Mouse (Mus musculus) gastrocnemius, postnatal 14 days (tissue): ENCODE data around the gene Smg6. TPM values are rescaled to one million over a fixed set of nuclear protein-coding genes. Genes with fewer than 3 reads are reported as not detected.

Experiments
- DNase-seq: peaks from one replicate; pipeline ENCODE4 v3.0.0; 2021; ENCODE audit warnings: mixed read lengths
- intact Hi-C: fragments of 180-260 bp; cut with DNase I; formaldehyde crosslinking; loops from one replicate; pipeline ENCODE4 v1.15.1; 2025; ENCODE audit warnings: low total_unique reads
- long read RNA-seq, 2 experiments: library from polyadenylated mRNA; stranded (forward); transcript quantifications; one replicate each; pipeline ENCODE4 v2.0.0; 2021
- total RNA-seq, 2 experiments: library from RNA; stranded (reverse); gene quantifications; 2 replicates each; pipeline ENCODE4 v1.2.3; 2021

The Smg6 gene
- 10 to 100 TPM; 10.6 to 10.8 TPM for total RNA-seq
- long read RNA-seq, experiment 1, partial matches to known transcripts = 2 of 4 reads
- long read RNA-seq, experiment 1, other reads (novel, unspliced or antisense) = 2 of 4 reads
- long read RNA-seq, experiment 2, full-length matches to known transcripts = 4 of 15 reads
- long read RNA-seq, experiment 2, partial matches to known transcripts = 6 of 15 reads
- long read RNA-seq, experiment 2, other reads (novel, unspliced or antisense) = 5 of 15 reads

GRCm38 (mm10) chr11:74925577-74926387, at the start of gene Smg6, which contains the start of gene Srr:
TSS of gene Smg6 (plus strand) at chr11:74925823.
TSS of gene Srr (minus strand) at chr11:74925948.
- intact Hi-C loops = no loop called here
- DNase-seq = peak; percentile 96

GRCm38 (mm10) chr11:74876801-74877200, 48.8 kb upstream of the Smg6 start:
- intact Hi-C loops = no loop called here
- peak; percentile 60 for DNase-seq

- DNase-seq = no peak
- intact Hi-C loops = no loop called here
Observed at GRCm38 (mm10) chr11:74880999-74881398, 44.6 kb upstream of the Smg6 start.

- intact Hi-C loops = no loop called here
Observed at GRCm38 (mm10) chr11:74881979-74882378, 43.6 kb upstream of the Smg6 start.

DNA sequence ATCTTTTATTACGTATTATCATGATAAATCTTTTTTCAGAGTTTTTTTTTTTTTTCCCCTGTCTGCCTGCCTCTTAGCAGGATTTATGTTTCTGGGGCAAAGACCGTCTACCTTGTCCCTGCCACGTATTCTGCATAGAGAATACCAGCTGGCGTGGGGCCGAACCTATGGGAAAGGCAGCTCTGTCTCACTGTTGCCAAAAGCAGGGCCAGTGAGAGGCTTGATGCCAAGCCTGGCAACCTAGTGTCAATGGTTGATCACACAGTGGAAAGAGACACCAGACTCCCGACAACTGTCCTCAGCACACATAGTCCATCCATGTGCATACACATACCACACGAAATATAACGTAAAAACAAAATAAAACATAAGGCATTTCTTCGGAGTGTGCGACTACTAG, 42.5 kb upstream of the Smg6 start:
- intact Hi-C loops = no loop called here
- DNase-seq = no peak

More at GRCm38 (mm10) chr11:74881979-74882378, 43.6 kb upstream of the Smg6 start:
- no peak for DNase-seq

- intact Hi-C loops = no loop called here
Observed at GRCm38 (mm10) chr11:74894619-74895018, 31.0 kb upstream of the Smg6 start.

DNA sequence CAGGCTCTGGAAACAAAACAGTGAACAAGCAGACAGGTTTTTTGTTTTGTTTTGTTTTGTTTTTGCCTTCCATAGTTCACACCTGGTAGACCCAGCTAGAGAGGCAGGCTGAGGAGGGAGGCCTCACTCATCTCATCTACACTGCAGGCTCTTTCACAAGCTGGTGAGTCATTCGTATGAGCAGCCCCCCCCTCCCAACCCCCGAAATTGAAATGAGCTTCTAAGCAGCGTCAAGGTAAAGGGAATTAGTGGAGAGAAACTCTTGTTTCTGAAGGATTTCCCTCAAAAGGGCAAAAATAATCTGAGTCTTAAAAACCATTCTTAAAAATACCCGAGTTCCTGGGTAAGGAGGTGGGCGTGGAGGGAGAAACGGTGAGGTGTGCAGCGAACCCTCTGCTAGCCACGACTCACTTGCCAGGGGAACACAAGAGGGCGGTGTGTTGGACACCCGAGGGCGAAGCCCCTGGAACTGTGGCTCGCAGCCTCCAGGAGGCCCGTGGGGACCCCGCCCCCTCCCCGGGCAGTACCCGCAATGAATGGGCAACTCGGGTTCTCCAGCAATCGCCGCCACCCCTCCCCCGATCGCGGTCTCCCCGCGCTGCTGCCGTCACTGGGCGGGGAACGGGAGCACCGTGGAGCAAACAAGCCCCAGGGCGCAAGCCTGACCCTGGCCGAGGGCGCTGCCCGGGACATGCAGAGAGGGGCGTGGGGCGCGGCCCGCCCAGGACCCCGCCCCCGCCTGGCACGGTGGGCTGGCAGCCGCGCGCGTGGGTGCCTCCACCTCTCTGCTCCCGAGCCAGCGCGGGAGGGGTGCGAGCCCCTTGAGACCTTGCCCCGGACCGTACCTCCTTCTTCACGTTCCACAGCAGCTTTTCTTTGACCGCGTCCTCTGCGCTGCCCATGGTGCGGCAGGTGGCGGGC, 29.4 kb upstream of the Smg6 start:
- intact Hi-C loops = no loop called here
- DNase-seq = peak; percentile 62

More at GRCm38 (mm10) chr11:74894619-74895018, 31.0 kb upstream of the Smg6 start:
- DNase-seq = no peak

- DNase-seq = peak; percentile 65
- intact Hi-C loops = no loop called here
Observed at GRCm38 (mm10) chr11:74896901-74897677, 28.5 kb upstream of the Smg6 start, which contains the start of gene Sgsm2. TSS of gene Sgsm2 (minus strand) at chr11:74897060.

GRCm38 (mm10) chr11:74897678-74898516, 27.7 kb upstream of the Smg6 start, which contains the start of gene Tsr1:
TSS of gene Tsr1 (plus strand) at chr11:74898071.
- peak; percentile 93 for DNase-seq
- intact Hi-C loops = no loop called here

GRCm38 (mm10) chr11:74898517-74898827, 27.2 kb upstream of the Smg6 start:
- DNase-seq = no peak
- intact Hi-C loops = no loop called here

- intact Hi-C loops = no loop called here
- DNase-seq = no peak
Observed at GRCm38 (mm10) chr11:74901555-74901954, 24.1 kb upstream of the Smg6 start.

DNA sequence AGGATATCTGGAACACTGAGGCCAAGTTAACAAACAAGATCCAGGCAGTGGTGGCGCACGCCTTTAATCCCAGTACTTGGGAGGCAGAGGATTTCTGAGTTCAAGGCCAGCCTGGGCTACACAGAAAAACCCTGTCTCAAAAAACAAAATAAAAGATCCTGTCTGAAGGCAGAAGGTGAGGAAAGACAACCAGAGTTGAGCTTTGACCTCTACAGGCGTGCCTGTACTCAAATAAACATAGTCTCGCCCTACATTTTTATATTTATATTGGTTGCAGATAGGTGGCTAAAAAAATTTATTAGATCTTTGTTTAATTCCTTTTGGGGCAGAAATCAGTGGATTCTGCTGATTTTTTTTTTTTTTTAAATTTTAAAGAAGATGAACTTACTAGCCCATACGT, 23.2 kb upstream of the Smg6 start:
- no peak for DNase-seq
- intact Hi-C loops = no loop called here

- DNase-seq = no peak
- intact Hi-C loops = no loop called here
Observed at GRCm38 (mm10) chr11:74907850-74908249, 17.8 kb upstream of the Smg6 start.

DNA sequence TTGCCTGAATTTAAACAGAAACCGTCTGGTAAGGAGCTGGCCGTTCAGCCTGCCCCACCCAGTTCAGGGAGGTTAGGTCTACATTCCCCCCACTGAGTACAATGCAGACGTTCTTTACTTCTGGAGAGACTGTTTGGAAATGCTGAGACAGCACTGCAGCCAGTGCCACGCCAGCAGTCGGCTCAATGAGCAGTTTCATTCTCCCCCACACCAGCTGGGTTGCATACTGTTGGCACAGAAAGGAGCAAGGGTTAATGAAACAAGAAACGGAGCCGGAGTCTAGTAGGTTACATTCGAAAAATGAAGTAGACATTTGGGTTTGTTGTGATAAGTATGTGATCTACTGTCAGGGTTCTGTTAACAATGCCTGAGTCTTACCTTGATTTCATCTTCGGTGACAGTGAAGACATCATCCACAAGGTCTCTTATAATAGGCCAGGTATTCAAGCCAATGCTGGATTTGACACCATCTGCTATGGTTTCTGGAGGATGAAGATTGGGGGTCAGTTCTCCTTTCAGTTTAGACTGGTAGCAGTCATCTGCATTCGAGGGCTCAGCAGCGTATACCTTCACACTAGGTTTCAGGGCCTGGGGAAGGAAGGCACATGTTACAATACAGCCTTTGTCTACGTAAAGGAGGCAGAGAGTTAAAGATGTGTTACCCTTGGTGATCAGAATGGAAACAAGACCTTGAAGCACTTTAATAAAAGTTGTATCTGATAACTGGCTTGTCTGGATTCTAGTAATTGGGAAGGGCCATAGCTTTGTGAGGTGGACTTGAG, 16.8 kb upstream of the Smg6 start:
- DNase-seq = no peak
- intact Hi-C loops = no loop called here

DNA sequence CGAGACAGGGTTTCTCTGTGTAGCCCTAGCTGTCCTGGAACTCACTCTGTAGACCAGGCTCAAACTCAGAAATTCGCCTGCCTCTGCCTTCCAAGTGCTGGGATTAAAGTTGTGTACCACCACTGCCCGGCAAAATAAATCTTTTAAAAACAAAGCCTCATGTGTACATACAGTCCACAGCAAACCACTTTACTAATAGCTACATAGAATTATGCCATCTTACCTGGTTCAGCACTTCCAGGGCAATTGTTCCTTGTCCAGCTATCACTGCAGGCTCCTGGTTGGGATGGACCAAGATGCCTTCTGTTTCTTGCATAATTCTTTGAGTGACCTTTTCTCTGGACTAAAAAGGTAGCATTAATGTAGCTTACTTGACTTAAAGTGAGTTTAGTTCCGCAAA, 15.6 kb upstream of the Smg6 start:
- intact Hi-C loops = no loop called here
- no peak for DNase-seq

- intact Hi-C loops = no loop called here
- no peak for DNase-seq
Observed at GRCm38 (mm10) chr11:74912492-74912891, 13.1 kb upstream of the Smg6 start.

DNA sequence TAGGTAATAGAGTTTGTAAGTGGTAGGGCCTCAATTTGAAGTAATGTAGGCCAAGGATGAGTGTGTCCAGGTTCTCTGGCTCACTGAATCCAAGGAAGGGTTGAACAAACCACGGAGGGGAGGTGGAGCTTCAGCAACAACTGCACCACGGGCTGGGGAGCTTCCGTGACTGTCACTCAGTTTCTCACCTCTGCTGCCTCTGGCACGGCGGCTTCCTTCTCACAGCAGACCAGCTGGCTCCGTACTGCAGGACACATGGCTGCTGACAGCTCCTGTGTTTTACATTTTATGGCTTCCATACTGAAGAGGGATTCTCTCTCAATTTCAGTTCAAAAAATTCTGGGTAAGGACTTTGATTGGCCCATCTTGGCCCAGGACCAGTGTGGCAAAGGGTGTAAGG, 6.4 kb upstream of the Smg6 start:
- no peak for DNase-seq
- intact Hi-C loops = no loop called here

DNA sequence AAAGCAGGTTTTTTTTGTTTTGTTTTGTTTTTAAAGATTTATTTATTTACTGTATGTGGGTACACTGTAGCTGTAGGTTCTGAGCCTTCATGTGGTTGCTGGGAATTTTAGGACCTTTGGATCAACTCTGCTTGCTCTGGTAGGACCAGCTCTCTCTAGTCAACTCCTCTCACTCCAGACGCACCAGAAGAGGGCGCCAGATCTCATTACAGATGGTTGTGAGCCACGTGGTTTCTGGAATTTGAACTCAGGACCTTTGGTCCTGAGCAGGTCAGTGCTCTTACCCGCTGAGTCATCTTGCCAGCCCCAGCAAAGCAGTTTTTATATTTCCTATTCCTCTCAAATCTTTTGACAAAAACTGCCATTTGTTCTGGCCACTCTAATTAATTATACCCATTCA, 1.5 kb upstream of the Smg6 start:
- intact Hi-C loops = no loop called here
- peak; percentile 14 for DNase-seq
